Mouse (Mus musculus) gastrocnemius, adult 18-20 months (tissue): ENCODE results near the gene Ppp1r16b. TPM values are rescaled to one million over a fixed set of nuclear protein-coding genes. Genes with fewer than 3 reads are reported as not detected.

Source experiments
- DNase-seq: peaks from one replicate; pipeline ENCODE4 v3.0.0; 2021; ENCODE audit warnings: low spot score
- total RNA-seq, 2 experiments: library from RNA; stranded (reverse); gene quantifications; 2 replicates each; pipeline ENCODE4 v1.2.3; 2021

Ppp1r16b gene
- total RNA-seq, 2 experiments from 2014 or later = 2.3 to 4.4 TPM

DNA sequence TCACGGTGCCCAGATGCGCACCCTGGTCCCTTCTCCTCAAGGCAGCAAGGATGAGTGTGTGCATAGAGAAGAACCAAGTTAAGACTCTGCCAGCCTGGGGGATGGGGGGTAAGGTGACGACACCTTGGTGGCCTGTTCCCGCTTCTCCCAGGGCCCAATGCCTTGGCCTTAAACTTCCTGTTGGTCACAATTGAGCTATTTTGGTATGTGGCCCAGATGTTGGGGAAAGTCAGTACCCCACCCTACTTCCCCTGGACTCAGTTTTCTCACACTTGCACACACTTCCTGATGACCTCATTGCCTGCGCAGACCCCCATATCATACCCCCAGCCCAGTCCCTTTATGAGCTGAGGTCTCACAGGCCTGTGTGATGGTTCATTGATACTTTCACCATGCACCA, 23.9 kb downstream of the Ppp1r16b start:
- DNase-seq = no peak

DNA sequence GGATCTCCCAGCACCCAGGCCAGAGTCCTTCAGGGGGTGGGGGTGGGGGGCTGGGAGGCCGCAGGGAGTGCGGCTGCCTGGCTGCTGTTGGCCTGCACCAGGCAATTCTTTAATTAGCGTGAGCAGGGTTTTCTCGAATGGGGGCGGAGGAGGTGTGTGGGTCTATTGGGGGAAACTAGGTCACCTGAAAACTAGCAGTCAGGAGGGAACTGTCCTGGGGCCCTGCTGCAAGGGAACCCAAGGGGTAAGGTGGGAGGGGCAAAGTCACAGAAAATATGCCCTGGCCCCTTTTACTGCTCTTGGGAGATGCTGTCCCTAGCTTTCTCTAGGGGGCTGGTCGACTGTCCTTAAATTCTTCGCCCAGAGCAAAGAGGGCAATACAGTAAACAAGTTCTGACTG, 24.4 kb downstream of the Ppp1r16b start:
- no peak for DNase-seq

DNA sequence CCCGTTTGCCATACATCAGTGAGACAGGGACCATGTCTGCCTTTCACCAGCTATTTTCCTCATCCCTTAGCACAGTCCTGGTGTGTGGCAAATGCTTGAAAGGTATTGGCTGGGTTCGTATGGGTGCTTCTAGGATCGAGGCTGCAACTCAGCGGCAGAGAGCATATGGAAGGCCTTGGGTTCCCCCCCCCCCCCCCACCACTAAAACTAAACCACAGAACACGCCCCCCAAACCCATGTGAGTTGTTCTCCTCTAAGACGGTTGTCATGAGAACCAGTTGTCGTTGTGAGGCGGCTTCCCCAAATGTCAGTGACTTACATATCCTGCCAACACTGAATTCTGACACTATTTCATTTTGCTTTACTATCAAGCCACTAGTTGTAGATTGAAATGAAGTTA, 24.9 kb downstream of the Ppp1r16b start:
- DNase-seq = no peak

DNA sequence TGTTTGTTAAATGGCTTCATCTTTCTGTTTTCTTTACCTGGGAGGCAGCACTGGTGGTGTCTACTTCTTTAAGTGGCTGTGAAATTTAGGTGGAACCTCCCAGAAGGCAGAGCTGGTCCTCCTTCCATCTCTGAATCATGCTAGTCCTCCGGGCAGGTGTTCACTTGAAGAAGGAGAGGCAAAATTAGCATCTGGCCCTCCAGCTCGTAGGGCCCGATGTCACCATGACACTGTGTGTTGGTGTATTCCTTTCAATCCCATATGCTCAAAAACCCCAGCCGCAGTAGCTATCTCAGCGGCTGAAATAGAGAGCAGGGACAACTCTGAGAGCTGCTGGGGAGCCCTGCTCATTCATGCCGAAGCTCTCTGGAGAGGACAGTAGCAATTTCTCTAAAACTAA, 27.0 kb downstream of the Ppp1r16b start:
- DNase-seq = no peak

DNA sequence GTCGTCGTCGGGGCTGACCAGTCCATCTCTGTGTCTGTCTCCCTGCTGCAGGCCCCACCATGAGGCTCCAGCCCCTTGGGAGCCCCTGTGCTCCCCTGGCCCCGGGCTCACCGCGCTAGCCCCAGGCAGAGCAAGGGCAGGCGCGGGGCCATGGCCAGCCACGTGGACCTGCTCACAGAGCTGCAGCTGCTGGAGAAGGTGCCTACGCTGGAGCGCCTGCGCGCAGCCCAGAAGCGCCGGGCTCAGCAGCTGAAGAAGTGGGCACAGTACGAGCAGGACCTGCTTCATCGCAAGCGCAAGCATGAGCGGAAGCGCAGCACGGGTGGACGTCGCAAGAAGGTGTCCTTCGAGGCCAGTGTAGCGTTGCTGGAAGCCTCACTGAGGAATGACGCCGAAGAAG, 30.6 kb downstream of the Ppp1r16b start:
- DNase-seq = no peak

DNA sequence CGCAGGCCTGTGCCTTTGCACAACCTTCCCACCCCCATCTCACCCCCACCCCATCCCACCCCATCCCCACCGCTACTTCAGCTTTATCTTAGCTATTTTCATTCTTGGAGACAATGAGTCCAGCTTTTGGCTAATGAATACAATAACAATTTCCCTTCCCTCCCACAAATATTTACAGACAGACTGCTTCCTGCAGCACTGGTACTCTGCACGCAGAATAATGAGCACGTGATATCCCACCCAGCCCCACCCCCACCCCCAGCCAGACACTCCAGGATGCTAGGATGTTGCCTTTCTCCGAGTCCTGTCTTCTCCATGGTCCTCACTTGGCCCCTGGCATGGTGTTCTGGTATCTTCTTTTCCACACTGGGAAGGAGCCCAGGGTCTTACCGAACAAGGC, 31.3 kb downstream of the Ppp1r16b start:
- DNase-seq = no peak

DNA sequence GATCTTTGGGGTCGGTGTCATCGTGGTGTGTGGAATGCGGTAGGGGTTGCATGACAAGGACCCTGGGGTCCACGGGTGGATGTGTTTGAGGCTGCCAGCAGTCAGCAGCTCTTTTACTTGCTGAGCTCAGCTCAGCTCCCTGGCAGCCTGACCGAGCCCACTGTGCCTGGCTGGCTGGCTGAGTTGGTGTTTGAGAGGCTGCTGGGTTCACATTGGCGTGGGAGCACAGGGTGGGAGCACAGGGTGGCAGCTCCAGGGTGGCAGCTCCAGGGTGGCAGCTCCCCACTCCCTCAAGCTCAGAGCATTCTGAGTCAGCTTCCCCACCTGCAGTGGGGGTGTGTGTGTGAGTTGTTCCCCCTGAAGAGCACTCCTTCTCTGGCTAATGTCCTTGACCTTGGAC, 34.7 kb downstream of the Ppp1r16b start:
- no peak for DNase-seq

DNA sequence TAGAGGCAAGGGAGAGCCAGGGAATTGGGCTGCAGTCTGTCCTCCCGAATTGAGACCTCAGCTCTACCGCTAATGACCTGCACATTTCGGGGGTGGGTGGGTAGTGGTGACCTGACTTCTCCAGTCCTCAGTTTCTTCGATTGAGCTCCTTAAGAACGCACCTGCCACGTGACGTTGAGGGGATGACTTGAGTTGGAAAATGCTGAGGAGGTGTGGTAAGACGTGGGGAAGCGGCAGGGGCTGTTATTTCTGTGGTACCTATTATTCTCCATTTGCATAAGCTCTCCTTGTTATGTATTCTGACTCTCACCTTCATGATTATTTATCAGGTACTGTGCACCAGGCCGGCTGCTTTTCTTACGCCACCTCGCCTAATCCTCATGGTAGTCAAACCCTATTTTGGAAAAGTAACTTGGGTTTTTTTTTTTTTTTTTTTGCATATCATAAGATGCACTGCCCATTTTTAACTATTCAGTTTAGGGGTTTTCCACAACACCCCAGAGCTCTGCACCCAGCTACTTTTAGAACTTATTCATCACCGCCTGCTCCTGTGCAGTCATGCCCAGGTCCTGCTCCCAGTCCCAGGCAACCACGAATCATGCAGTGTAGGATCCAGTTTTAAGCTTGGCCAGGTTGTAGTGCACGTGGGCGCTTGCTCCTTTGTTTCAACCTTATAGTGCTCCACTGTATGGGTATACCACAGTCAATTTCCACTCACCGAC, 35.5 kb downstream of the Ppp1r16b start:
- DNase-seq = no peak

DNA sequence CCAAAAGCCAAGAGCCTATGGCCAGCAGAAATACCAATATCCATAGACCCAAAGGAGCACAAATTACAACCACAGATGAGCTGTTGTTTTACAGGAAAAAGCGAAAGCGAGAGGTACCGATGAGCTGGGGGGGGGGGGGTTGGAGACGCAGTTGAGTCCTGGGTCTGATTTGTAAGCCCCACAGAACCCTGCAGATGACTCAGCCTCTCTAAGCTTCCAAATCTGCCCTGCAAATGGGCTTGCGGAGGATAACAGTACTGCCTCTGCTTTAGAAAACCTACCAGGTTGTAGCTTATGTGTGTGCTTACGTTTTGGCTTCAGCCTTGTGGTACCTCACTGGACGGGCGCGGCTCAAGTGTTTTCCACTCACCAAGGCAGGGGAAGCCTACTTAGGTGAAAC, 36.3 kb downstream of the Ppp1r16b start:
- DNase-seq = no peak

DNA sequence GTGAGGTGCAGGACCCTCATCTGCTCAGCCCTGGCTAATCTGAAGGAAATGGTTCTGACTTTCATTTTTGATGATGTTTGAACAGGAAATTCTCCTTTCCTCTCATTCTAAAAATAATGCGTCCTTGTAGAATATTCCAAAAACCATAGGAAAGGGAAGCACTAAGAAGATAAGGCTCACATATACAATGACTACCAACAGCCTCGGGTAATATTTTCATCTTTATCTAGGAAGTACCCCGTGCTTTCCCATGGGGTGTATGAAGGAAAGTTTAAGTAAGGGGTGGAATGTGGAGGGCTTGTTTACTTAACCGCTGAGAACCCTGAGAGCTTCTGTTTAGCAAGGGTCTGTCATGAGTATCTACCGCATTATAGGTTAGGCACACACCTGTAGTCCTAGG, 37.0 kb downstream of the Ppp1r16b start:
- no peak for DNase-seq

DNA sequence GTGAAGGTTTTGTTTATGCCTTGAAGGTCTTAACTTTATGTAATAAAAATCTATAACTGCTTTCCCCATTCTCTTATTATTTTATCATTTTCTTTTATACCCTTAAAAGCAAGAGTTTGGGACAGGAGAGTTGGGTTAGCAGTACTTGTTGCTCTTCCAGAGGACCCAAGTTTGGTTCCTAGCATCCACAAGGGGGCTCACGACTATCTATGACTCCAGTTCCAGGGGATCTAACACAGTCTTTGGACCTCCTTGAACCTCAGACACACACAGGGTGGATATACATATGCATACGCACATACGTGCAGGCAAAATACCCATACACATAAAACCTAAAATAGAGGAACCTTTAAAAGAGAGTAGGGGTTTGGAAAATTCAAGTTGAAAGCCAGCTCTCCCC, 39.5 kb downstream of the Ppp1r16b start:
- DNase-seq = no peak

DNA sequence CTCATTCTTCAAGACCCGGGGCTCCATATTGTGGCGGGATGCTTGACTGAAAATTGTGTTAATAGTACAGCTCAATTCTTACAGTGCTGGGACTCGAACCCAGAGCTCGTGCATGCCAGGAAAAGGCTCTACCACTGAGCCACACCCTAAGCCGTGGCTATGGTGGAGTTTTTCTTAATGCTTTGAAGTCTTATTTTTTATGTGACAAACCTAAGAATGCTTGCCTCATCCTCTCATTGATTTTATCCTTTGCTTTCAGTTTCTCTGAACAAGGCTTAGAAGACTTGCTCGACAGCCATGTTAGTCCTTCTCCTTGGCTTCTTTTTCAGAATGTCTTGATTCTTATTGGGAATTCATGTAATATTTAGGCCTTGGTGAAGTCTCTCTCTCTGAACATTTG, 40.3 kb downstream of the Ppp1r16b start:
- DNase-seq = no peak

DNA sequence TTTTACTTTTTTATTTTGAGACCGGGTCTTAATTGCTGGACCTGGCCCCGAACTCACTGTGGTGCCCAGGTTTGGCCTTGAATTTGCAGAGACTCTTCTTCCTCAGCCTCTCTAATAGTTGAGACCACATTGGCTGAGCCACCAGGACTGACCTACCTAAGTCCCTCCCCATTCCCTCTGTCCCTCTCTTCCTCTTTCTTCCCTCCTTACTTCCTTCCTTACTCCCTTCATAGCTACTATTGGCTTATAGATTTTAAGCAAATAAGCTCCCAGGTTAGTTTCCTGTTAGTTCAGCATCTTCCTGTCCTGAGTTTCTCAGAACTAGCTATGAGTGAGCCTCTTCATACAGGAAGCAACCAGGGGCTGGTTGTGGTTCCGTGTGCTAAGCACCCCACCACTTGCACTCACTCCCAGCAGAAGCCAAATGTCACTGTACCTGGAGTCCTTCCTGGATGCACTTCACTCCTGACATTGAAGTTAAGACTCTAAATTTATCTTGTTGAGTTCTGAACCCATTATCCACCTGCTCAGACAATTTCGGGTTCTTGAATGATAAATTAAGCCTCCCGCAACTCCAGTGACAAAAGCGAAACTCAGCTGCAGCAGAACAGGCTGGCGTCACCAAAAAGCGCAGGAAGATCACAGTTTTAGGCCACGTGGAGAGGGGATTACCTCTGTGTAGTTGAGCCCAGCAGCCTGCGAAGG, 41.7 kb downstream of the Ppp1r16b start:
- no peak for DNase-seq

DNA sequence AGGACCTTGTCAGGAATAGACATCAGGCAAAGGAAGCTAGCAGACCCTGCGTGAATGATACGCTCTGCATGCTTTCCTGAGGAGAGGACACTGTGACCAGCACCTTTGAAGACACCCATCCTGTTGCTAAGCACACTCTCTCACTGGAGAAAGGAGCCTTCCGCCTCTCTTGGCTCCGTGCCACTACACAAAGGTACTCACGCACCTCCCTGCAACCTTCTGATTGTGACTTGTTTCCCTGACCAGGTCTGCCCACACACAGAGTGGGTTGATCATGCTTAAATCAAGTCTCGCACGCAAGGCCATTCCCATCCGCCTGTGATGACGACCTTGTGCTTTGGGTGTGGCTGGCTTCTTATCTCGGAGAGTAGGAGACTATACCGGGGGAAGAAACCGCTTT, 42.9 kb downstream of the Ppp1r16b start:
- DNase-seq = no peak

DNA sequence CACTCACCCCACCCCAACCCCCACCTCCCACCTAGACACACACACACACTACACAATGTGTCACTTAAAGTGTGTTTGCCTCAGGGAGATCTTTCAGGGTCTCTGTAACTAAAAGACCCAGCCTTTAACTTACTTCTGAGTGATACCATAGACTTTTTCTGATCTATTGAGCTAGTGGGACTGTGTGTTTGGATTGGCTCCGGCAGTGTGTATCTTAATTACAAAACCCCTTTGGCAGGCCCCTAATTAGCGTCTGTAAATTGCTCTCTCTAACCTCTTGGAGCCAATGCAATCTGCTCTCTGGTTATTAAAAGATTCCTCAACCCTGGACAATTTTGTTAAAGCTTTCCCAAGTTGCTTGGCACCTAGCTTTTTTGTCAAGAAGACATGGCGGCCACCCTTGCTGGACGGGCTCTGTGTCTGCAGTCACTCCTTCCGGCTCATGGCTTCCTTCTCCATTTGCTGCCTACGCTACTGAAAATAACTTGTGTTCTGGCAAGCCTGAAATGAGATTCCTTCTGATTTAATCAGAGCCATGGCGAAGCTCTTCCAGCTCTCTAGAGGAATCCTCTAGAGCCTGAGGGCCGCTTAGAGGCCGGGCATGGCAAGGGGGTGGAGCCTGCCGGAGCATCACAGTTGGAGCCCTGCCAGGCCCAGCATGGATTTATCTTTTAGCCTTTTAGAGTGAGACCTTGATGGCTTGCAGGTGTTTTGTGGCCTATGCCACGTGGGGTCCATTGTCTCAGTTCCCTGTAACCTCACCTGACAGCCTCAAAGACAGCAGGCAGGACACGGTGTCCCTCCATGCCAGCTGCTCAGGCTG, 46.9 kb downstream of the Ppp1r16b start:
- no peak for DNase-seq

DNA sequence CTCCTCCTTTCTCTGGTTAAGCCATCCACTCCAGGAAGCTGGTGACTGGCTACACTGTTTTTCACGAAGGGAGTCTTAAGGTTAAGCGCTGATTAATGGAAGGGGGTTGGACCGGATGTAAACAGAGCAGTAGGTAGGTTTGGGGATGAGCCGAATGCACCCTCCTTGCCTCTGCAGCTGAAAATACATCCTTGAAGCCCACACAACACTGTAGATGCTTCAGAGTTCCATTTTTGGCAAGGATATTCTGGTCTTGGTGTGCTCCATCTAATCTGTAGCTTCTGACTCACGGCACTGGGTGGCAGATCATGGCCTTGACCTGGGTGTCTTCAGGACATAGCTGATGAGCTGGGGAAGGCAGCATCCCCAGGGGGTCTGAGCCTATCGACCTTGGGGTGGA, 49.6 kb downstream of the Ppp1r16b start:
- DNase-seq = no peak

DNA sequence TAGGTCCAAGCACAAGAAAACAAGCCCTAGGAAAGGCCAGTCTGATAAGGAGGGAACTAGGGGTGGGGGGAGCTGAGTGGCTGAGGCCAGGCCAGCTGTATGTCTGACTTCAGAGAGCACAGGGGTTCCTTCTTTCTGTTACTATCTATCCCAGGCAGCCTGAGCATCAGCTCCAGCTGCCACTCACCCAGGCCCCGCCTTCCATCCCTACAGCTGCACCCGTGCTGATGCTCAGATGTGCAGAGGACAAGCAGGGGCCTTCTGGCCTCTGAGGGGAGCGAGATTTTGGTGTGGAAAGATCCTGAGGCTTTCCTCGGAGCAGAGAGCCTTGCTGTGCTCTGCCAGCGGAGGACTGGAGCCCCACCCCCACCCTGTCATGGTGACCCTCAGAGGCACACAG, 50.9 kb downstream of the Ppp1r16b start:
- no peak for DNase-seq

DNA sequence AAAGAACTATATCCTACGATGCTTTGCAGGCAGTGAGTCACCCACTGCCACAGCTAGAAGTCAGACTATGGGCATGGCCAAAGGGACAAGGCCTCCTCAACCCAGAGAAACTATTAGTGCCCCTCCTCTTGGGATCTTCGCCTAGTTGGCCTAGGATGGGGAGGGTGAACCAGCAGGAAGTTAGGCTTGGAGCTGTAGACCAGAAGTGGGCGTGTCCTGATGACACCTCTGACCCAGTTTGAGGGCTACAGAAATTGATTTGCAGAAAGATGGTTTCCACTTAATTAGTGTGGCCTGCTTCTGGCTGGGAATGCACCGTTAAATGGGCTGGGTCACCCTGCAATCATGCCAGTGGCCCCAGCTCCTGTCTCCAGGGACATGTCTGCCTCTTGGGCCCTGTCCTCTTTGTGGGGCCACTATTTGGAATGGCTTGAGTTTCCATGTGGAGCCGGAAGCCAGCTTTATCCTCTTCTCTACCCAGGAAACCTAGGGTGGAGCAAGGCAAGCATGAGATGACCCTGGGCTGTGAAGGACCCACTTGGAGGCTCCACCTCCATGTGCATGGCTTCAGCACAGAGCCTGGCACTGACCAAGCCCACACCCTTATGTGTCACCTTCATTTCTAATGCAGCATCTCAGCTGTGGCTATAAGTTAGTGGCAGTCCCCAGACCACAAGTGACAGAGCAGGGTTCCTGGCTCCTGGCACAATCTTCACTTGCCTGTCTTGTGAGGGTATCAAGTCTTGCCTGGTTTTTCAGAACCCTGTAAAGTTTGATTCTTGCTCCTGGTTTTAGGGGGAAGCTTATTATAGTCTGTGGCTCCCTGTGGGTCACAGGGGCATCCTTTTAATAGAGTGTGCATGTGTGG, 52.6 kb downstream of the Ppp1r16b start:
- no peak for DNase-seq

DNA sequence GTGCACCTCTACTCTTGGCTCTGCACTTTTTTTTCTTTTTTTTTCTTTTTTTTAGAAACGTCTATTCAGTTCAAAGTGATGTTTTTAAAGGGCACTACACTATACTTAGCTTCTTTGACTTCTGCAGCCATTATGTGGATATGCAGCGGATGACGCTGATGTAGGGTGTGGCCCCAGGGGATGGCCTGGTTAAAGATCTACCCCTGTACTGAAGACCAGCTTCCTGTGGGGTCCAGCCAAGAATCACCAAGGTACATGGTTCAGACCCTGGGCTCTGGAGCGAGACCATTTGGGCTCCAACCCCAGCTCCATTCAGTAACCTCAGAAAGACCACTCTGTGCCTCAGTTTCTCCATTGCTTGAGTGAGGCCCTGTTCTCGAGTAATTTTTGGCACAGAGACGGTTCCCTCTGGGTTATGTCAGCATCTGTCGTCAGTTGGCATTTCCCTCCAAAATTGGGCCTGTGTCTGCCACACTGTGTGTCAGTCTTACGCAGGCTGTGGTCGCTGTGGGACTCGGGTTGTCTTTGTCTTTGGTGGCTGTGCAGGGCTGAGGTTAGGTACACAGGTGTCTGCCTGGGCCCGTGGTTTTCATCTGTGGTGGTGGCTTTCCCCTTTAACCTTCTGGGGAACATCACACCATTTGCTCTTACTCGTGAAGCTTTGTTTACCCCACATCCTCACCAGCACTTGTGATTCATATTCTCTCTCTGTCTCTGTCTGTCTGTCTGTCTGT, 53.8 kb downstream of the Ppp1r16b start:
- DNase-seq = no peak

DNA sequence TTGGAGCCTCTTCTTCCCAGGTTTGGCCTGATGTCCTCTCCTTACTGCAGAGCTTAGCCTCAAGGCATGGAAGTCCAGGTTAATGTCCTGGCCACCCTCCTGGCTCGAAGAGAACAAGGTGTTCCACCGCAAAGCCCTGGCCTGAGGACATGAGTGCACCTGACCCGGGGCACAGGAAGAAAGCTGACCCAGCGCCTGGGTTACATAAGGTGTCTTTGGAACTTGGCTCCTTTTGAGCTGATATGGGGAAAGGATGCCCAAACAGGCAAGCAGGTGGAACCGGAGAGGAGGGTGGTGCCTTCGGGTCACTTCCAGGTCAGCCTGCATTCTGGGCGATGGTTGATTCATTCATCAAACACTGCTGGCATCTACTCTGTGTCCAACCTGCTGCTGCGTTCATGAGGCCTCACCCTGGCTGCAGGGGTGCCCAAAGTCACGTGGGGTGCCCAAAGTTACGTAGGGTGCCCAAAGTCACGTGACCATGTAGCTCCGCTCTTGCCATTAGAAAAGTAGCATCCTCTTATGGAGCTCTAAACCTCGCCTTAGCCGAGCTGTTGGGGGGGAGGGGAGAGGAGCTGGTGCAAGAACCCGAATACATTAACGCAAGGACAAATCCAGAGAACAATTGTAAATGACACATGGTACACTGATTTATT, 55.6 kb downstream of the Ppp1r16b start:
- DNase-seq = no peak
